Mouse (Mus musculus) MEL (cell line): Measurements from ENCODE around the gene Hist1h2ak.
A peak's percentile ranks its signal among the peaks of the same experiment; 100 is the strongest.
"Not testable (repeated sequence)": the region's sequence is repeated elsewhere in the genome, so short reads cannot be mapped to it uniquely, and the experiment has no call there.

ENCODE experiments used
- BHLHE40 ChIP-seq: IDR thresholded peaks from 2 replicates; pipeline ENCODE4 v1.6.1; 2012; ENCODE audit warnings: low read depth, mild to moderate bottlenecking, inconsistent platforms, low read length, improper control_type of control experiment, borderline replicate concordance
- CHD2 ChIP-seq: IDR thresholded peaks from 2 replicates; pipeline ENCODE4 v1.6.1; 2011; ENCODE audit warnings: low read length, improper control_type of control experiment
- CTCF ChIP-seq, 3 experiments: IDR thresholded peaks in 2 of 3; conservative IDR thresholded peaks in 1 of 3; 2 replicates each; pipeline ENCODE4 v1.5.1; 2011 to 2012; ENCODE audit warnings: low read length in 3 of 3, low read depth in 2 of 3, mild to moderate bottlenecking in 2 of 3, improper control_type of control experiment in 1 of 3, inconsistent platforms in 1 of 3, mixed read lengths in 1 of 3, moderate library complexity in 1 of 3; ENCODE audit not compliant: control insufficient read depth in 1 of 3, insufficient read depth in 1 of 3, poor library complexity in 1 of 3, severe bottlenecking in 1 of 3
- EP300 ChIP-seq, 2 experiments: IDR thresholded peaks; 2 replicates each; pipeline ENCODE4 v1.6.1; 2011; ENCODE audit warnings: improper control_type of control experiment in 2 of 2, low read length in 2 of 2, low read depth in 1 of 2, mild to moderate bottlenecking in 1 of 2
- ETS1 ChIP-seq: IDR thresholded peaks from 2 replicates; pipeline ENCODE4 v1.6.1; 2012; ENCODE audit warnings: low read depth, mild to moderate bottlenecking, inconsistent platforms, low read length, improper control_type of control experiment, moderate library complexity
- MAFK ChIP-seq: IDR thresholded peaks from 2 replicates; pipeline ENCODE4 v1.6.1; 2011; ENCODE audit warnings: low read depth, mild to moderate bottlenecking, low read length, improper control_type of control experiment, borderline replicate concordance
- NRF1 ChIP-seq: IDR thresholded peaks from 2 replicates; pipeline ENCODE4 v1.6.1; 2014; ENCODE audit warnings: low read depth, mild to moderate bottlenecking, inconsistent platforms, low read length, improper control_type of control experiment, moderate library complexity; ENCODE audit not compliant: poor library complexity, insufficient read depth, severe bottlenecking
- POLR2A ChIP-seq, 2 experiments: IDR thresholded peaks; 2 replicates each; pipeline ENCODE4 v1.6.1; 2011 to 2012; ENCODE audit warnings: low read length in 2 of 2, mild to moderate bottlenecking in 2 of 2, control low read depth in 1 of 2, improper control_type of control experiment in 1 of 2, low read depth in 1 of 2, moderate library complexity in 1 of 2; ENCODE audit not compliant: control insufficient read depth in 1 of 2, insufficient read depth in 1 of 2, poor library complexity in 1 of 2
- POLR2AphosphoS2 ChIP-seq: IDR thresholded peaks from 2 replicates; pipeline ENCODE4 v1.6.1; 2011; ENCODE audit warnings: low read length, improper control_type of control experiment
- TCF12 ChIP-seq: IDR thresholded peaks from 2 replicates; pipeline ENCODE4 v1.6.1; 2014; ENCODE audit warnings: low read depth, mild to moderate bottlenecking, inconsistent platforms, low read length, improper control_type of control experiment, moderate library complexity
- UBTF ChIP-seq: IDR thresholded peaks from 2 replicates; pipeline ENCODE4 v1.6.1; 2012; ENCODE audit warnings: low read depth, mild to moderate bottlenecking, inconsistent platforms, low read length, improper control_type of control experiment, moderate library complexity, borderline replicate concordance; ENCODE audit not compliant: insufficient read depth

DNA sequence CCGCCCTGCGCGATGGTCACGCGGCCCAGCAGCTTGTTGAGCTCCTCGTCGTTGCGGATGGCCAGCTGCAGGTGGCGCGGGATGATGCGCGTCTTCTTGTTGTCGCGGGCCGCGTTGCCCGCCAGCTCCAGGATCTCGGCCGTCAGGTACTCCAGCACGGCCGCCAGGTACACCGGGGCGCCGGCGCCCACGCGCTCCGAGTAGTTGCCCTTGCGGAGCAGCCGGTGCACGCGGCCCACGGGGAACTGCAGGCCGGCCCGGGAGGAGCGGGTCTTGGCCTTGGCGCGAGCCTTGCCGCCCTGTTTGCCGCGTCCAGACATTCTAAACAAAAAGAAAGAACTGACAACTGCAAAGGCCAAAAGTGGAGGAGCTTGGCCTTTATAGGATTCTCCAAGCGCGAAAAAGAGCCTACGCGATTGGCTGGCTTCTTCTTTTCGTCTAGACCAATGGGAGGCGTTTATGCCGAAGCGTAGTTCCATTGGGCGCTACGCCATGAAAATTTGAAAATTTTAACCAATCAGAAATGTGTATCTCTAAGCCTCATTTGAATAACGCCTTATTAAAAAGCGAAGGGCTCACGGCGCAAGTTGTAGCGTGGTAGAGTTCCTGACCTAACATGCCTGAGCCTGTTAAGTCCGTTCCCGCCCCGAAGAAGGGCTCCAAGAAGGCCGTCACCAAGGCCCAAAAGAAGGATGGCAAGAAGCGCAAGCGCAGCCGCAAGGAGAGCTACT, 33.4 kb upstream of the Hist1h2ak start, which contains the start of the genes Hist1h2an and Hist1h2bp:
- not testable (repeated sequence) for TF ChIP-seq CTCF (IDR thresholded peaks at IDR 0.05 in 2 of 3, conservative IDR thresholded peaks at IDR 0.05 in 1 of 3; ENCODE audit: control insufficient read depth in 1 of 3, insufficient read depth in 1 of 3, low read depth in 2 of 3, low read length in 3 of 3, poor library complexity in 1 of 3, severe bottlenecking in 1 of 3); ETS1; NRF1; UBTF; EP300 (IDR thresholded peaks at IDR 0.05; ENCODE audit: low read depth in 1 of 2, low read length in 2 of 2); CHD2; TCF12; BHLHE40; MAFK; POLR2AphosphoS2
- TF ChIP-seq POLR2A (IDR thresholded peaks at IDR 0.05; ENCODE audit: control insufficient read depth in 1 of 2, insufficient read depth in 1 of 2, low read depth in 1 of 2, low read length in 2 of 2, poor library complexity in 1 of 2): peak in 1 of 2 experiments; percentile 81; a peak in 2 of 4 replicates
